Mouse (Mus musculus) olfactory bulb, adult 2 months (tissue): ENCODE results near the gene Zfp746. TPM values are rescaled to one million over a fixed set of nuclear protein-coding genes. Genes with fewer than 3 reads are reported as not detected.

Source experiments
- H3K27ac ChIP-seq: fragments of 200-500 bp; 2 replicates; pipeline ENCODE4 v1.5.1; 2012; ENCODE audit warnings: low read depth, low read length; ENCODE audit not compliant: insufficient read depth
- H3K4me1 ChIP-seq: fragments of 200-500 bp; 2 replicates; pipeline ENCODE4 v1.6.1; 2012; ENCODE audit warnings: low read length; ENCODE audit not compliant: control insufficient read depth, insufficient read depth
- H3K4me3 ChIP-seq: fragments of 200-500 bp; 2 replicates; pipeline ENCODE4 v1.5.1; 2012; ENCODE audit warnings: mild to moderate bottlenecking, low read depth, low read length, moderate library complexity; ENCODE audit not compliant: insufficient read depth
- CTCF ChIP-seq: fragments of 200-500 bp; IDR thresholded peaks from 2 replicates; pipeline ENCODE4 v1.5.1; 2012; ENCODE audit warnings: low read depth, mild to moderate bottlenecking, low read length, moderate library complexity; ENCODE audit not compliant: insufficient read depth
- POLR2A ChIP-seq: fragments of 200-500 bp; IDR thresholded peaks from 2 replicates; pipeline ENCODE4 v1.6.1; 2012; ENCODE audit warnings: mild to moderate bottlenecking, low read depth, low read length, moderate library complexity; ENCODE audit not compliant: insufficient read depth
- WGBS: fragments of 180-500 bp; shearing (Covaris S2); methylation state at CpG from one replicate; pipeline ENCODE4 v1.1.7; 2018; 5-methylcytosine and 5-hydroxymethylcytosine counted together
- polyA plus RNA-seq: library from polyadenylated mRNA; stranded (reverse); fragments of >200 nt; gene quantifications from 2 replicates; pipeline ENCODE4 v1.2.4, GENCODE M21; 2012; ENCODE audit warnings: low replicate concordance; ENCODE audit not compliant: missing spikeins, insufficient read depth, insufficient read length

Zfp746 gene
- polyA plus RNA-seq, 1 experiment, result not detected

DNA sequence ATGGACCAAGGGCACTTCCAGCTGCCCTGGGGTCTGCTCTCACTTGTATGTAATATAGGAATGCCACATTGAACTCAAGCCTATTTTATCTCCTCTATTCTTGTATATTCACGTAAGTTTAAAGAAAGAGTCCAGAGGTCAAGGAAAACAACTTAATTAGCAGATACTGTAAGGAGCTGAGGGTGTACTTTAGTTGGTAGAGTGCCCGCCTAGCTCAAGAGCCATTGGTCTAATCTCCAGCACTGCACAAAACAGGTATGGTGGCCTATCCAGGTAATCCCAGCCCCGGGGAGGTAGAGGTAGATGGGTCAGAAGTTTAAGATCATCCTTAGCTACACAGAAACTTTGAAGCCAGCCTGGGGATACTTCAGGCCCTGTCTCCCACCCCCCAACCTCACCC is 18.9 kb downstream of the Zfp746 start:
- Histone ChIP-seq H3K4me3 (no peak overlapping the region), H3K27ac (no peak overlapping the region), H3K4me1 (no peaks in the 10 kb centered on the region)
- WGBS, result 95% methylated on average over 3 of the region's 3 CpGs
- TF ChIP-seq POLR2A (no peak), CTCF (no peak)

DNA sequence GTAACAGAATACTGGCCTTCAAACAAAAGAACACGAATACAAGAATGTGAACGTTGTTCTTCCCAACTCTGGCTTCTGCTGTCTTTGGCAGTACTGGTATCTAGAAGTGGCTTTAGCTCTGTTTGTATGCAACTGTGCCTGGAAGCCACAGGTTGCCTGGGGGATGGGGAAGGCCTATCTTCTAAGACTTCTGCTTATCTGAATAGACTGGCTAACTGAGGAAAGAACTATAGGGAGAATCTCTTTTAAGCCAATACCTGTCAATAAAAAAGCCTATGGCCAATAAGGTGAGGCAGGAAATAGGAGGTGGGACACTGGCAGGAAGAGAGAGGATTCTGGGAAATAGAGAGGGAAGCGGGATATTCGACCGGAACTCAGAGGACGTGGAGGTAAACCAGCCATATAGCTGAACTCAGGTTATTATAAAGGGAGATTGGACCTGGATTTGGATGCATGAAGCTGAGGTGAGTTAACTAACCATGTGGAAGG is 20.8 kb downstream of the Zfp746 start:
- H3K4me3 ChIP-seq, result no peak overlapping the region
- 90% methylated on average over 6 of the region's 6 CpGs for WGBS
- no peak for TF ChIP-seq POLR2A
- no peak for TF ChIP-seq CTCF
- no peak overlapping the region for H3K27ac ChIP-seq
- no peaks in the 10 kb centered on the region for H3K4me1 ChIP-seq

- Histone ChIP-seq H3K27ac (no peak overlapping the region), H3K4me3 (no peak overlapping the region), H3K4me1 (no peaks in the 10 kb centered on the region)
- WGBS, result 91% methylated on average over 14 of the region's 14 CpGs
- TF ChIP-seq POLR2A, result no peak
- TF ChIP-seq CTCF, result no peak
Observed at GRCm38 (mm10) chr6:48064451-48064850, 21.9 kb downstream of the Zfp746 start.

GRCm38 (mm10) chr6:48063940-48064339 is 22.5 kb downstream of the Zfp746 start:
- Histone ChIP-seq H3K27ac (no peak overlapping the region), H3K4me3 (no peak overlapping the region), H3K4me1 (no peaks in the 10 kb centered on the region)
- no peak for TF ChIP-seq CTCF
- no peak for TF ChIP-seq POLR2A
- WGBS, result 94% methylated on average over 28 of the region's 28 CpGs

DNA sequence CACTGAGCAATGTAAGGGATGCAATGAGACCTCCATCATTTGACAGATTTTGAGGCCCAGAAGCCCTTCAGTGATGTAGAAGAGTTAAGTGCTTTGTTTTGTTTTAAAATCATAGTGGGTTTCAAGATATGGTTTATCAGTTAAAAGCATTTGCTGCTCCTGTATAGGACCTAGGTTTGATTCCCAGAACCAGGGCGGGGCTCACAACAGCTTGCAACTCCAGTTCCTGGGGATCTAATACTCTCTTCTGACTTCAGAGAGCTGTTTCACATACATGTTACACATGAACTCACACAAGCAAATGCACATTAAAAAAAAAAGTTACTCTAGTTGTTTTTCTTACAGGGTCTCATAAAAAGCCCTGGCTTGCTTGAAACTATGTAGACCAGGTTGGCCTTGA is 25.5 kb downstream of the Zfp746 start:
- Histone ChIP-seq H3K4me1 (no peaks in the 10 kb centered on the region), H3K27ac (no peak overlapping the region), H3K4me3 (no peak overlapping the region)
- 97% methylated on average over 1 of the region's 1 CpGs for WGBS
- TF ChIP-seq POLR2A, result no peak
- no peak for TF ChIP-seq CTCF

GRCm38 (mm10) chr6:48060421-48060820 is 26.0 kb downstream of the Zfp746 start:
- Histone ChIP-seq H3K4me1 (no peaks in the 10 kb centered on the region), H3K27ac (no peak overlapping the region), H3K4me3 (no peak overlapping the region)
- 90% methylated on average over 2 of the region's 2 CpGs for WGBS
- no peak for TF ChIP-seq CTCF
- no peak for TF ChIP-seq POLR2A

GRCm38 (mm10) chr6:48052136-48052535 is 34.3 kb downstream of the Zfp746 start:
- no peak for TF ChIP-seq POLR2A
- TF ChIP-seq CTCF, result no peak
- Histone ChIP-seq H3K4me3 (no peak overlapping the region), H3K4me1 (peaks cover 7% of the 10 kb centered on the region; the same call in 1 of the 2 replicates), H3K27ac (no peak overlapping the region)
- WGBS, result 91% methylated on average over 6 of the region's 6 CpGs

GRCm38 (mm10) chr6:48051666-48052065 is 34.7 kb downstream of the Zfp746 start:
- H3K4me1 ChIP-seq, result peaks cover 8% of the 10 kb centered on the region; the same call in 1 of the 2 replicates
- no peak overlapping the region for H3K27ac ChIP-seq
- no peak overlapping the region for H3K4me3 ChIP-seq
- TF ChIP-seq POLR2A (no peak), CTCF (no peak)
- 89% methylated on average over 2 of the region's 2 CpGs for WGBS

DNA sequence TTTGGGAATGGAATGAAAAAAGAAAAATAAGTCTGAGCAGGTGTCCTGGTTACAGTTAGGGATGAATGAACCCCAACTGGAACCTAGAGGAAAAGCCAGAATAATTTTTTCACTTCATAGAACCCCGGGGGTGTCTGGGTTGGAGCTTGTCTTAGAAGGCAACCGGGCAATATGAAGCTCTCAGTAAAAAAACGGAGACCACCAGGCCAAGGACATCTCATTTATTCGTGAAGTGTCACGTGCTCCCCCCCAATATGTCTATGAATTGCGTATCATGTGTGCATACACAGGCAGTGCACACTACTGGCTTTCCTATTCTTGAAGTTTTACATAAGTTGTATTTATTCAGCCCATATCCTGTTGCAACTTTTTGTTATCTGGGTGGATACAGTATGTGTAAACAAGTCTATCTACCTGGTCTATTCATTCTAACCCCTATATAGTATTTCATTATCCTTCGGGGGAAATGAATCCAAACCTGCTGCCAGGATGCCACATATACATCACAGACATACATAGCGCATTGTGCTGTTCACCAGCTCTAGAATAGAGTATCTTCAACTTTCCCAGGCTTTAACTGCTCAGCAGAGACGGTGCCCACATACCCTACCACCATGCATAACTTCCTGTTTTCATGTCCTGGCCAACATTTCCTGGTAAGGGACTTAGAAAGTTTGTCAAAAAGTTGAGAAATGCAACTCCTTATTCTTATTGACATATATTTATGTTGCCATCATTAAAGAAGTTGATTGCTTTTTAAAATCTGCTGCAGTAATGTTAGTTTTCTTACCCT is 36.9 kb downstream of the Zfp746 start:
- H3K27ac ChIP-seq, result no peak overlapping the region
- peaks cover 8% of the 10 kb centered on the region; the same call in 1 of the 2 replicates for H3K4me1 ChIP-seq
- H3K4me3 ChIP-seq, result peak overlapping the region; percentile 98; the same call in 1 of the 2 replicates
- no peak for TF ChIP-seq POLR2A
- no peak for TF ChIP-seq CTCF
- 48% methylated on average over 9 of the region's 9 CpGs for WGBS
